Mouse (Mus musculus): ENCODE measurements at regions not wholly inside any gene's neighbourhood (a gene's known extent, or its start where the extent isn't known, plus 50 kb on each side); places are given as distances from the start of the nearest gene placed in this dataset.

- no peak for DNase-seq (ENCODE audit: low spot score in 2 of 2)
These were observed 894.3 kb upstream of the Car8 start for GRCm38 (mm10) chr4:9132982-9133625.

- no peak for DNase-seq (ENCODE audit: low spot score in 2 of 2)
These were observed 893.5 kb upstream of the Car8 start for GRCm38 (mm10) chr4:9132356-9132755.

- DNase-seq (ENCODE audit: low spot score in 2 of 2), result no peak
These were observed 892.8 kb upstream of the Car8 start for GRCm38 (mm10) chr4:9131610-9132009.

GRCm38 (mm10) chr4:9125236-9125963 is 886.6 kb upstream of the Car8 start:
- DNase-seq (ENCODE audit: low spot score in 2 of 2), result no peak

GRCm38 (mm10) chr4:9124586-9125232 is 885.9 kb upstream of the Car8 start:
- no peak for DNase-seq (ENCODE audit: low spot score in 2 of 2)

- DNase-seq (ENCODE audit: low spot score in 2 of 2), result no peak
These were observed 885.3 kb upstream of the Car8 start for GRCm38 (mm10) chr4:9124109-9124508.

GRCm38 (mm10) chr4:9123396-9124031 is 884.7 kb upstream of the Car8 start:
- no peak for DNase-seq (ENCODE audit: low spot score in 2 of 2)

GRCm38 (mm10) chr4:9122639-9123286 is 883.9 kb upstream of the Car8 start:
- DNase-seq (ENCODE audit: low spot score in 2 of 2), result no peak

- DNase-seq (ENCODE audit: low spot score in 2 of 2), result no peak
These were observed 878.3 kb upstream of the Car8 start for GRCm38 (mm10) chr4:9116955-9117647.

- DNase-seq (ENCODE audit: low spot score in 2 of 2), result no peak
These were observed 877.0 kb upstream of the Car8 start for GRCm38 (mm10) chr4:9115874-9116273.

- DNase-seq (ENCODE audit: low spot score in 2 of 2), result no peak
These were observed 875.1 kb upstream of the Car8 start for GRCm38 (mm10) chr4:9113982-9114381.

- no peak for DNase-seq (ENCODE audit: low spot score in 2 of 2)
These were observed 871.5 kb upstream of the Car8 start for GRCm38 (mm10) chr4:9110355-9110754.

GRCm38 (mm10) chr4:9107295-9107694 is 868.5 kb upstream of the Car8 start:
- no peak for DNase-seq (ENCODE audit: low spot score in 2 of 2)

GRCm38 (mm10) chr4:9106778-9107177 is 867.9 kb upstream of the Car8 start:
- DNase-seq (ENCODE audit: low spot score in 2 of 2), result no peak

GRCm38 (mm10) chr4:9104657-9105056 is 865.8 kb upstream of the Car8 start:
- DNase-seq (ENCODE audit: low spot score in 2 of 2), result no peak

- no peak for DNase-seq (ENCODE audit: low spot score in 2 of 2)
These were observed 865.1 kb upstream of the Car8 start for GRCm38 (mm10) chr4:9103958-9104357.

GRCm38 (mm10) chr4:9096809-9097700 is 858.2 kb upstream of the Car8 start:
- peak; percentile 80 to 87 for DNase-seq (ENCODE audit: low spot score in 2 of 2)

GRCm38 (mm10) chr4:9096274-9096673 is 857.4 kb upstream of the Car8 start:
- DNase-seq (ENCODE audit: low spot score in 2 of 2), result no peak

- DNase-seq (ENCODE audit: low spot score in 2 of 2), result no peak
These were observed 856.8 kb upstream of the Car8 start for GRCm38 (mm10) chr4:9095646-9096045.

- peak in 1 of 2 experiments; percentile 53 for DNase-seq (ENCODE audit: low spot score in 2 of 2)
These were observed 855.7 kb upstream of the Car8 start for GRCm38 (mm10) chr4:9094522-9094921.

Data from gastrocnemius, postnatal 4 days (tissue).